Mouse (Mus musculus) intestine, embryonic 14.5 days (tissue): ENCODE measurements around the gene Spata13. TPM values are rescaled to one million over a fixed set of nuclear protein-coding genes. Genes with fewer than 3 reads are reported as not detected.

ENCODE experiments used
- ATAC-seq: fragments of 200-750 bp; cut with Nextera tagmentation; replicated peaks from 2 replicates; pipeline ENCODE4 v1.8.0; 2017; ENCODE audit warnings: low read depth, moderate number of reproducible peaks, moderate TSS enrichment, moderate library complexity; ENCODE audit not compliant: low FRiP score, low TSS enrichment
- DNase-seq: peaks from one replicate; pipeline ENCODE4 v3.0.0-alpha.2; 2018; ENCODE audit warnings: low spot score
- H3K27ac ChIP-seq: fragments of 300-500 bp; sonication (generic); 2 replicates; pipeline ENCODE4 v1.5.1; 2014; ENCODE audit warnings: low read depth, mild to moderate bottlenecking, control low read depth
- H3K27me3 ChIP-seq: fragments of 300-500 bp; sonication (generic); replicated peaks from 2 replicates; pipeline ENCODE4 v1.6.1; 2014; ENCODE audit warnings: low read length, control low read depth; ENCODE audit not compliant: control insufficient read depth, insufficient read depth
- H3K36me3 ChIP-seq: fragments of 300-500 bp; sonication (generic); 2 replicates; pipeline ENCODE4 v1.6.1; 2014; ENCODE audit warnings: low read length, control low read depth; ENCODE audit not compliant: control insufficient read depth, insufficient read depth
- H3K4me1 ChIP-seq: fragments of 300-500 bp; sonication (generic); replicated peaks from 2 replicates; pipeline ENCODE4 v1.6.1; 2014; ENCODE audit warnings: low read length, control low read depth, mixed read lengths; ENCODE audit not compliant: control insufficient read depth, insufficient read depth
- H3K4me2 ChIP-seq: fragments of 300-500 bp; sonication (generic); 2 replicates; pipeline ENCODE4 v1.6.1; 2014; ENCODE audit warnings: low read length
- H3K4me3 ChIP-seq: fragments of 300-500 bp; sonication (generic); 2 replicates; pipeline ENCODE4 v1.5.1; 2014; ENCODE audit warnings: low read depth, low read length, control low read depth, mixed read lengths
- H3K9ac ChIP-seq: fragments of 300-500 bp; sonication (generic); 2 replicates; pipeline ENCODE4 v1.6.1; 2014; ENCODE audit warnings: mild to moderate bottlenecking, low read length
- H3K9me3 ChIP-seq: fragments of 300-500 bp; sonication (generic); 2 replicates; pipeline ENCODE4 v1.6.1; 2016; ENCODE audit warnings: low read length, control low read depth; ENCODE audit not compliant: control insufficient read depth
- WGBS: fragments of 180-500 bp; shearing (Covaris S2); extraction: QIAGEN DNeasy Blood & Tissue Kit; methylation state at CpG from one replicate; pipeline ENCODE4 v1.1.7; 2014; 5-methylcytosine and 5-hydroxymethylcytosine counted together
- polyA plus RNA-seq: library from polyadenylated mRNA; unstranded; fragments of >200 nt; fragmentation: Nextera tagmentation; extraction: Ambion mirVana; gene quantifications from 2 replicates; pipeline ENCODE4 v1.2.1, GENCODE M21; 2014

Gene Spata13
- polyA plus RNA-seq, 1 experiment from 2014 or later: 23.1 TPM

DNA sequence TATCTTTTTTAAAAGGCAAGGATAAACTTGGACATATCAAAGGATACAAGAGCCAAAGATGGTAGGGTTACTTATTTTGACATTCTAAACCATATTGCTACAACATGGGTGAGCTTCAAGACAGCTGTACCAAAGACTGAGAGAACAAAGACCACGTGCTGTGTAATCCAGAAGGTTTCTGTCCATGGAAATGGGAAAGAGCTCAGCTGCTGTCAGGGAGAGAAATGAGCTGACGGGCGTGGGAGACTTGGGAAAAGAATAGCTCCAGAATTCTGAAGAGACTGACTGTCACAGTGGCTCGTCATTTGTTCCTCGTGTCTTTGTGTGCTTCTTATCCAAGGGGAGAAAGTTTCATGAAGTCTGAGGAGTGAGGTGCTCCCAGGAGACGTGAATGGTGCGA lies 36.4 kb downstream of the Spata13 start:
- WGBS: 80% methylated on average over 7 of the region's 7 CpGs
- ATAC-seq (no peak), DNase-seq (no peak)
- H3K9me3 ChIP-seq: no peaks in the 10 kb centered on the region
- no peaks in the 10 kb centered on the region for H3K36me3 ChIP-seq
- no peak overlapping the region for H3K27ac ChIP-seq
- no peaks in the 10 kb centered on the region for H3K27me3 ChIP-seq
- no peak overlapping the region for H3K4me2 ChIP-seq
- no peak overlapping the region for H3K4me3 ChIP-seq
- H3K9ac ChIP-seq: no peak overlapping the region
- no peaks in the 10 kb centered on the region for H3K4me1 ChIP-seq

DNA sequence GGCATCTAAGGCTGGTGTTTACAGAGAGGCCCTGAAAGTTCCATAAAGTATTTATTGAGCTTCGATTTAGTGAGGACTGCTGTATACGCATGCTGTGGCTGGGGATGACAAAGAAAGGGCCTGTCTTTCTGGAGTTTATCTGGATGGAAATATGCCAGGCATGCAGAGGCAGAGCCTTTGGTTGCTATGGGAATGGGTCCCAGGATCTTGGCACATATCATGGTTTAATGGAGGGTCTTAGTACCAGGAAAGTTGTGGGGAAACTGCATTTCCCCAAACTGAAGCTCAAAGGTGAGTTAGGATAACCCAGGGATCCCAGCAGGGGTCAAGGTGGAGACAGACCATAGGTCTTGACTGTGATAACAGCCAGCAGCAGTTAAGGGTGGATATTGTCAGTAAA lies 37.7 kb downstream of the Spata13 start:
- WGBS: 38% methylated on average over 2 of the region's 2 CpGs
- Histone ChIP-seq H3K4me2 (no peak overlapping the region), H3K9ac (no peak overlapping the region), H3K36me3 (no peaks in the 10 kb centered on the region), H3K27me3 (no peaks in the 10 kb centered on the region), H3K27ac (no peak overlapping the region), H3K4me3 (no peak overlapping the region), H3K9me3 (no peaks in the 10 kb centered on the region), H3K4me1 (no peaks in the 10 kb centered on the region)
- ATAC-seq: no peak
- DNase-seq: no peak

DNA sequence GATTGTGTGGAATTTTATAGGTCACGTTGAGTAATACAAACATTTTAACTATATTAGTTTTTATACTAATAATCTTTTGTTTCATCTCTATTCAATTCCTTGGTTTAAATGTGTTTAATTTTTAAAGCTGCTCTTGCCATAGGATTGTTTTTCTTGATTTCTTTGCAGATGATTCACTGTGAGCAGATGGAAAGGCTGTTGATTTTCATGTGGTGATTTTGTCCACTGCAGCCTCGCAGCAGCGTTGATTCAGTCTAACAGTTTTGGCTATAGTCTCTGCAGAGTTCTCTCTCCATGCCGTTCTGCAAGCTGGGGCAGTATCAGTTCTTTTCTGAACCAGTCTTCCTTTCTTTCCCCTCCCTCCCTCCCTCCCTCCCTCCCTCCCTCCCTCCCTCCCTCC lies 41.9 kb downstream of the Spata13 start:
- ATAC-seq: no peak
- no peak overlapping the region for H3K9ac ChIP-seq
- no peak overlapping the region for H3K4me2 ChIP-seq
- H3K36me3 ChIP-seq: no peaks in the 10 kb centered on the region
- no peak overlapping the region for H3K4me3 ChIP-seq
- H3K27ac ChIP-seq: no peak overlapping the region
- DNase-seq: no peak
- H3K9me3 ChIP-seq: no peaks in the 10 kb centered on the region
- no peaks in the 10 kb centered on the region for H3K4me1 ChIP-seq
- WGBS: 87% methylated on average over 4 of the region's 4 CpGs
- no peaks in the 10 kb centered on the region for H3K27me3 ChIP-seq

- no peaks in the 10 kb centered on the region for H3K36me3 ChIP-seq
- H3K9me3 ChIP-seq: no peaks in the 10 kb centered on the region
- no peak overlapping the region for H3K9ac ChIP-seq
- H3K4me1 ChIP-seq: no peaks in the 10 kb centered on the region
- DNase-seq (no peak), ATAC-seq (no peak)
- H3K4me3 ChIP-seq: no peak overlapping the region
- H3K4me2 ChIP-seq: no peak overlapping the region
- 91% methylated on average over 2 of the region's 2 CpGs for WGBS
- no peaks in the 10 kb centered on the region for H3K27me3 ChIP-seq
- H3K27ac ChIP-seq: no peak overlapping the region
These were observed 43.0 kb downstream of the Spata13 start for GRCm38 (mm10) chr14:60676625-60677314.

DNA sequence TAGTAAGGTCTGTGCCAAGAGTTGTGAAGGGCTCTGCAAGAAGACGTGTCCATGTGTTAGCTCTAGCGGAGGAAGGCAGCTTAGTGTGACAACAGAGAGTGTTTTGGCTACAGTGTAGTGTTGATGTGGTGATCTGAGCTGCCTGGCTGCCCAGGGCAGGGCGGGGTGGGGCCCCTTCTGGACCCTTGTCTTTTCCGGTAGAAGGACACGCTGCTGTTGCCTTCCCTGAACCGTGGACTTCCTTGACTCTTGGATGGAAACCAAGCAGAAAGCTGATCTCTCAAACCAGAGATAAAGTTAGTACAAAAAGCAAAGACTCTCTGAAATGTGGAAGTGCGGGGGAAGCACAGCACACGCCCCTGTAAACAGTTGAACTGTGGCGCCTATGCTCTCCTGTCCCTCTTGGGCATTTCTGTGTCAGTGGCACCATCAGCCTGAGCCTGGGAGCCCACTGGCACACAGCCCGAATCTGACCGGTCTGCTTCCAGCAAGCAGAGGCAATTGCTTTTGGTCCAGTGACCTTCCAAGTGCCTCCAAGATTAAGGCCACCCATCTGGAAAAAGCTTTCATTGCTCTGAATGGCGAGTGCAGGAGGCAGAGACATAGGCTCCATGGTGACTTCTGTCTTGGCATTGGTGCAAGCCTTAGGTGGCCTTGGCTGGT lies 48.7 kb downstream of the Spata13 start:
- no peak overlapping the region for H3K4me3 ChIP-seq
- ATAC-seq (no peak), DNase-seq (no peak)
- no peak overlapping the region for H3K4me2 ChIP-seq
- H3K27me3 ChIP-seq: no peaks in the 10 kb centered on the region
- H3K9me3 ChIP-seq: no peaks in the 10 kb centered on the region
- 0 out of 2 replicates have a peak, but pooled peaks cover 4% of the 10 kb centered on the region for H3K4me1 ChIP-seq
- no peaks in the 10 kb centered on the region for H3K36me3 ChIP-seq
- H3K27ac ChIP-seq: no peak overlapping the region
- H3K9ac ChIP-seq: no peak overlapping the region
- WGBS: 76% methylated on average over 12 of the region's 12 CpGs

DNA sequence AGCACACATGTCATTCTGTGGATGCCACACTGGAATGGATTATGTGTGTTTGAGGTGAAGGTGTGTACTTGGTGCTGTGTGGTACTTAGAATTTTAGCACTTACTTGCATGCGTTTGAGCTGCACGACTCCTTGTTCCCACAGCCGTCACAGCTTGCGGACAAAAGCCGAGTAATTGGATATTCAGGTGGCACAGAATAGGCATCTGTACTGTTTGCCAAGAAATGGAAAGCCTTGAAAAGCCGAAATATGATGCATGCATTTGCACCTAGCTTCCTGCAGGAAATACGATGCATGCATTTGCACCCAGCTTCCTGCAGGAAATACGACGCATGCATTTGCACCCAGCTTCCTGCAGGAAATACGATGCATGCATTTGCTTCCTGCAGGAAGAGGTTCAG lies 50.2 kb downstream of the Spata13 start:
- Histone ChIP-seq H3K27ac (no peak overlapping the region), H3K4me2 (no peak overlapping the region), H3K36me3 (no peaks in the 10 kb centered on the region), H3K4me1 (0 out of 2 replicates have a peak, but pooled peaks cover 4% of the 10 kb centered on the region), H3K27me3 (no peaks in the 10 kb centered on the region), H3K9me3 (no peaks in the 10 kb centered on the region), H3K4me3 (no peak overlapping the region), H3K9ac (no peak overlapping the region)
- DNase-seq (no peak), ATAC-seq (no peak)
- 82% methylated on average over 10 of the region's 10 CpGs for WGBS

- no peak for DNase-seq
- Histone ChIP-seq H3K36me3 (0 out of 2 replicates have a peak, but pooled peaks cover 6% of the 10 kb centered on the region), H3K9me3 (no peaks in the 10 kb centered on the region), H3K9ac (no peak overlapping the region), H3K4me1 (0 out of 2 replicates have a peak, but pooled peaks cover 4% of the 10 kb centered on the region), H3K4me3 (no peak overlapping the region), H3K27me3 (no peaks in the 10 kb centered on the region), H3K27ac (no peak overlapping the region), H3K4me2 (no peak overlapping the region)
- WGBS: 86% methylated on average over 11 of the region's 11 CpGs
- no peak for ATAC-seq
These were observed 52.9 kb downstream of the Spata13 start for GRCm38 (mm10) chr14:60686733-60687132.

- H3K27ac ChIP-seq: no peak overlapping the region
- H3K9ac ChIP-seq: no peak overlapping the region
- 0 out of 2 replicates have a peak, but pooled peaks cover 6% of the 10 kb centered on the region for H3K36me3 ChIP-seq
- no peak overlapping the region for H3K4me3 ChIP-seq
- H3K4me1 ChIP-seq: 0 out of 2 replicates have a peak, but pooled peaks cover 4% of the 10 kb centered on the region
- H3K27me3 ChIP-seq: no peaks in the 10 kb centered on the region
- ATAC-seq (no peak), DNase-seq (no peak)
- WGBS: 51% methylated on average over 7 of the region's 7 CpGs
- H3K4me2 ChIP-seq: no peak overlapping the region
- no peaks in the 10 kb centered on the region for H3K9me3 ChIP-seq
These were observed 53.4 kb downstream of the Spata13 start for GRCm38 (mm10) chr14:60687241-60687640.
